Mouse (Mus musculus): ENCODE results near the gene Garnl3.

- TF ChIP-seq CTCF (IDR thresholded peaks at IDR 0.05; ENCODE audit: borderline replicate concordance, extremely low read depth, insufficient read depth, insufficient read length) (peak; percentile 28; the same call in 1 of the 2 replicates), POLR2A (IDR thresholded peaks at IDR 0.05; ENCODE audit: borderline replicate concordance, extremely low read depth, insufficient read depth, insufficient read length, poor library complexity, severe bottlenecking) (no peak)
Measured at GRCm38 (mm10) chr2:32954581-32954980, 176.9 kb downstream of the Garnl3 start.
